Mouse (Mus musculus) kidney, embryonic 16.5 days (tissue): Measurements from ENCODE around the gene Olfr666. TPM values are rescaled to one million over a fixed set of nuclear protein-coding genes. Genes with fewer than 3 reads are reported as not detected.

Source experiments
- ATAC-seq: fragments of 200-750 bp; cut with Nextera tagmentation; 2 replicates; pipeline ENCODE4 v1.8.0; 2017; ENCODE audit warnings: moderate TSS enrichment; ENCODE audit not compliant: low FRiP score, low TSS enrichment
- H3K27ac ChIP-seq: fragments of 300-500 bp; sonication (generic); 2 replicates; pipeline ENCODE4 v1.5.1; 2014; ENCODE audit warnings: low read length
- H3K27me3 ChIP-seq: fragments of 300-500 bp; sonication (generic); 2 replicates; pipeline ENCODE4 v1.6.1; 2014; ENCODE audit warnings: low read length, control low read depth, mixed read lengths; ENCODE audit not compliant: insufficient read depth
- H3K36me3 ChIP-seq: fragments of 300-500 bp; sonication (generic); 2 replicates; pipeline ENCODE4 v1.6.1; 2014; ENCODE audit warnings: low read length, control low read depth, mixed read lengths; ENCODE audit not compliant: insufficient read depth
- H3K4me1 ChIP-seq: fragments of 300-500 bp; sonication (generic); 2 replicates; pipeline ENCODE4 v1.6.1; 2014; ENCODE audit warnings: low read length, control low read depth, mixed read lengths; ENCODE audit not compliant: insufficient read depth
- H3K4me2 ChIP-seq: fragments of 300-500 bp; sonication (generic); replicated peaks from 2 replicates; pipeline ENCODE4 v1.6.1; 2014; ENCODE audit warnings: low read depth, low read length
- H3K4me3 ChIP-seq: fragments of 300-500 bp; sonication (generic); 2 replicates; pipeline ENCODE4 v1.5.1; 2014; ENCODE audit warnings: mild to moderate bottlenecking, low read length
- H3K9ac ChIP-seq: fragments of 300-500 bp; sonication (generic); replicated peaks from 2 replicates; pipeline ENCODE4 v1.6.1; 2014; ENCODE audit warnings: low read length
- H3K9me3 ChIP-seq: fragments of 300-500 bp; sonication (generic); 2 replicates; pipeline ENCODE4 v1.6.1; 2016; ENCODE audit warnings: low read length, control low read depth
- WGBS: fragments of 180-500 bp; shearing (Covaris S2); extraction: QIAGEN DNeasy Blood & Tissue Kit; methylation state at CpG from one replicate; pipeline ENCODE4 v1.1.7; 2014; 5-methylcytosine and 5-hydroxymethylcytosine counted together
- polyA plus RNA-seq: library from polyadenylated mRNA; unstranded; fragments of >200 nt; fragmentation: Nextera tagmentation; extraction: Ambion mirVana; gene quantifications from 2 replicates; pipeline ENCODE4 v1.2.1, GENCODE M21; 2015

The Olfr666 gene
- polyA plus RNA-seq, 1 experiment from 2014 or later: not detected

- no peak for ATAC-seq
- Histone ChIP-seq H3K4me1 (no peaks in the 10 kb centered on the region), H3K9ac (no peak overlapping the region), H3K9me3 (no peaks in the 10 kb centered on the region), H3K27me3 (no peaks in the 10 kb centered on the region), H3K36me3 (no peaks in the 10 kb centered on the region), H3K4me2 (no peak overlapping the region), H3K4me3 (no peak overlapping the region), H3K27ac (no peak overlapping the region)
- 73% methylated on average over 1 of the region's 1 CpGs for WGBS
Measured at GRCm38 (mm10) chr7:104843731-104844287, 51.9 kb downstream of the Olfr666 start.

GRCm38 (mm10) chr7:104842503-104842902 is 53.2 kb downstream of the Olfr666 start, which contains the start of gene Usp17lb:
Usp17lb (minus strand) TSS chr7:104842603.
- Histone ChIP-seq H3K4me2 (no peak within 1 kb of the TSS), H3K36me3 (no peaks in the 10 kb centered on the region), H3K9me3 (no peaks in the 10 kb centered on the region), H3K9ac (no peak within 1 kb of the TSS), H3K27me3 (no peaks in the 10 kb centered on the region), H3K4me3 (no peak within 1 kb of the TSS), H3K27ac (no peak within 1 kb of the TSS), H3K4me1 (no peaks in the 10 kb centered on the region)
- WGBS: 48% methylated on average over 1 of the region's 1 CpGs
- no peak for ATAC-seq

Other genes starting within 250 kb of the Olfr666 start
- gene Olfr658, start 248.6 kb downstream of the Olfr666 start, polyA plus RNA-seq: not detected in 2 replicates
- not detected in 2 replicates for gene Olfr659, start 229.2 kb downstream of the Olfr666 start, polyA plus RNA-seq
- not detected in 2 replicates for gene Olfr661, start 209.5 kb downstream of the Olfr666 start, polyA plus RNA-seq
- gene Usp17le, start 118.5 kb downstream of the Olfr666 start, polyA plus RNA-seq: not detected in 2 replicates
- gene Usp17lb, start 53.3 kb downstream of the Olfr666 start, polyA plus RNA-seq: not detected in 2 replicates
- gene Usp17la, start 38.9 kb downstream of the Olfr666 start, polyA plus RNA-seq: not detected in 2 replicates
- not detected in 2 replicates for gene Olfr665, start 17.9 kb downstream of the Olfr666 start, polyA plus RNA-seq
- not detected in 2 replicates for gene Olfr667, start 25.5 kb upstream of the Olfr666 start, polyA plus RNA-seq
- gene Olfr668, start 32.1 kb upstream of the Olfr666 start, polyA plus RNA-seq: not detected in 2 replicates
- gene Olfr669, start 38.3 kb upstream of the Olfr666 start, polyA plus RNA-seq: not detected in 2 replicates
- not detected in 2 replicates for gene Olfr670, start 66.7 kb upstream of the Olfr666 start, polyA plus RNA-seq
- gene Olfr671, start 83.2 kb upstream of the Olfr666 start, polyA plus RNA-seq: not detected in 2 replicates
- gene Olfr672, start 106.1 kb upstream of the Olfr666 start, polyA plus RNA-seq: not detected in 2 replicates
- gene Olfr675, start 132.5 kb upstream of the Olfr666 start, polyA plus RNA-seq: not detected in 2 replicates
- not detected in 2 replicates for gene Olfr676, start 136.7 kb upstream of the Olfr666 start, polyA plus RNA-seq
- gene Olfr677, start 155.4 kb upstream of the Olfr666 start, polyA plus RNA-seq: not detected in 2 replicates
- not detected in 2 replicates for gene Olfr678, start 168.5 kb upstream of the Olfr666 start, polyA plus RNA-seq
- gene Olfr679, start 185.3 kb upstream of the Olfr666 start, polyA plus RNA-seq: not detected in 2 replicates
- not detected in 2 replicates for gene Olfr680-ps1, start 196.9 kb upstream of the Olfr666 start, polyA plus RNA-seq
- gene Olfr681, start 220.9 kb upstream of the Olfr666 start, polyA plus RNA-seq: not detected in 2 replicates